Mouse (Mus musculus): ENCODE measurements around the gene Espl1.
A peak's percentile ranks its signal among the peaks of the same experiment; 100 is the strongest.
"Not testable (repeated sequence)": the region's sequence is repeated elsewhere in the genome, so short reads cannot be mapped to it uniquely, and the experiment has no call there.

Espl1 gene

DNA sequence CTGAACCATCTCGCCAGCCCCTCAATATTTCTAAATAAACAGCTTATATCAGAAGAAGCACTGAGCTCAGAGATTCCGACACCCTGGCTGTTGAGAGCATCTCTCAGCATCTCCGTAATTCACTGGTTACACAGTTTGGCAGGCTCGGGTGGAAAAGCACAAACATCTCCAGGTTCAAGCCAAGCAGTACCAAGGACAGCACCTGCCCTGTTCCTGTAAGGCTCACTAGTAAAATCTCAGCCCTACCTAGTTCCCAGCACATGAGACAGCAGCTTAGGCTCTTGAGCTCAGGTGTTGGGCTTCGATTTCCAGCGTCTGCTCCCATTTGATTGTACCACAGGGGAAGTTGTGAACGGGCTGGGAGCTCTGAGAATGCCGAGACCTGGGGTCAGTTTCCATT, 39.2 kb downstream of the Espl1 start:
- DNase-seq (ENCODE audit: low spot score): no peak

DNA sequence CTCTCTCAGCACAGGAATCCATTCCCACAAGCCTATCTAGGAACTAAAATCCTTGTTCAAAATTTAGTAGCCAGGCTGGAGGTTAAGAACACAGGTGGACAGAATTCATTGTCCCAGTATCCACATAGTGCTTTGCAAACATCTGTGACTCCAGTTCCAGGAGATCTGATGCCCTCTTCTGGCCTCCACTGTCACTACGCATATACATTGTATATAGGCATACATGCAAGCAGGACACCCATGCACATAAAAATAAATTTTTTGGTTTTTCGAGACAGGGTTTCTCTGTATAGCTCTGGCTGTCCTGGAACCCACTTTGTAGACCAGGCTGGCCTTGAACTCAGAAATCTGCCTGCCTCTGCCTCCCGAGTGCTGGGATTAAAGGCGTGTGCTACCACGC, 39.9 kb downstream of the Espl1 start:
- DNase-seq (ENCODE audit: low spot score): not testable (repeated sequence)

DNA sequence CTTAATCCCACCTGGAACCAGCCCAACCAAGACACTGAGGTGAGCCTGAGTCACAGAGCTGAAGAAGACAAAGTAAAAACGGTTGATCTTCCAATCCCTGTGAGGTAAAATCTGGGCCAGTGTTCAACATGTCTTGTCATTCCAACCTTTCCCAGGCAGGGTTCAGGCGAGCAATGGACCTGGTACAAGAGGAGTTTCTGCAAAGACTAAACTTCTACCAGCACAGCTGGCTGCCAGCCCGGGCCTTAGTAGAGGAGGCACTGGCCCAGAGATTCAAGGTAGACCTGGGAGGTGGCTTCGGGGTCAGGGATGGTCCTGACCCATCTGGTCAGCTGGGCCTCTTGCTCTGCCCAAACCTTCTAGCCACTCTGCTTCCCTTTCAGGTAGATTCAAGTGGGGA, 40.9 kb downstream of the Espl1 start:
- no peak for DNase-seq (ENCODE audit: low spot score)

DNA sequence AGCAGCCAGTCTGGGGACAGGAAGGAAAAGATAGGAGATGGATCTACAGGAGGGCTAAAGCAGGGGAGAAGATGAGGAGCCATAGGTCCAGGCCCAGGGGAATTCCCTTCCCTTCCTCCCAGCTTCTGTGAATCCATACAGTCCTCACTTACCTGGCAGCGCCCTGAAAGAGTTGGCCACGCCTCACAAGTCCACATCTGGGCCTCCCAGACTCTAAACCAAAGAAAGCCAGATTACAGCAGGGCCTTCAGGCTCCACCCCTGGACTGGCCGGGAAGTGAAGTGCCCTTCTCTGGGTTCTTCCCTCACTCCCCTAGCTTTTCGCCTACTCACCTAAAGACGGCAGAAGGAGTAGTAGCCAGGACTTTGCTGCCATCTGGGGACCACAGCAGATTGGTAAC, 43.5 kb downstream of the Espl1 start:
- no peak for DNase-seq (ENCODE audit: low spot score)

DNA sequence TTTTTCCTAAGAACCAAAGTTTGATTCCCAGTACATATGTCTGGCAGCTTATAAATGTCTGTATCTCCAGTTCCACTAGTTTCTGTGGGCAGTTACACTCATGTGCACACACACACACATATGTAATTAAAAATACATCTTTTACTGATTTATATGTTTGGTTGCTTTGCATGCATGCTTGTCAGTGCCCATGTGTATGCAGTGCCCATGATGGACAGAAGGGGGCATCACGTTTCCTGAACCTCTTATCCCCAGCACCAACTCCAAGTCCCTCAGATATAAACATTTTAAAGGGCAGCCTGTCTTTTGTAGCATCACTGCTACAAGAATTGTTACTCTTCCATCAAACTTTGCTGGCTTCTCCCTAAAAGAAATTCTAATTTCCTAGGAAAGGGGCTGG, 45.5 kb downstream of the Espl1 start:
- no peak for DNase-seq (ENCODE audit: low spot score)

DNA sequence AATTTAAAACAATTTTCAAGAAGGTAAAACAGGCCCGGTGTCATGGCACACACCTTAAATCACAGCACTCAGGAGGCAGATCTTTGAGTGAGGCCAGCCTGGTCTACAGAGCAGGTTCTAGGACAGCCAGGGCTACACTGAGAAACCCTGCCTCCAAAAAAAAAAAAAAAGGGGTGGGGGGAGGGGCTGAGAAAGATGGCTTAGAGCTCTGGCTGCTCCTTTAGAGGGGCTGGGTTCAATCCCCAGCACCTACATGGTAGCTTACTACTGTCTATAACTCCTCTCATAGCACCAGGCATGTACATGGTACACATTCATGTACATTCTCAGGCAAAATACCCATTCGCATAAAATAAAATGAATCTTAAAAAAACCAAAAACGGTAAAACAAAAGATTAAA, 48.4 kb downstream of the Espl1 start:
- DNase-seq (ENCODE audit: low spot score): no peak

DNA sequence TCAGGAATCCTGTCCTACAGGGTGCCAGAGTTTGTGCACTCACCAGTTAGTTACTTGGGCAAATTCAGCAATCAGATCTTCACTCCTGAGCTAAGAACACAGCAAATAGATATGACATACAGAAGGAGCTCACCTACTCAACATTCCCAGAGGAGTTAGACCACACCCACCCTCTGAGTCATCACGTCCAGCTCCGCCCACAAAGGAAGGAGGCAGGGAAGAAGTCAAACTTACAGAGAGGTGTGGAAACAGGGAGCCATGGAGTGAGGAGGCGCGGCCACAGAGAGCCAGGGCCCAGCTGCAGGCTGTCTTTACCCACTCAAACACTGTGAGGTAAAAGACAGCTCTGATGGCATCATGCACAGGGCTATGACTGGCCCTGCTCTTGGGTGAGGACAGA, 50.4 kb downstream of the Espl1 start:
- no peak for DNase-seq (ENCODE audit: low spot score)

DNA sequence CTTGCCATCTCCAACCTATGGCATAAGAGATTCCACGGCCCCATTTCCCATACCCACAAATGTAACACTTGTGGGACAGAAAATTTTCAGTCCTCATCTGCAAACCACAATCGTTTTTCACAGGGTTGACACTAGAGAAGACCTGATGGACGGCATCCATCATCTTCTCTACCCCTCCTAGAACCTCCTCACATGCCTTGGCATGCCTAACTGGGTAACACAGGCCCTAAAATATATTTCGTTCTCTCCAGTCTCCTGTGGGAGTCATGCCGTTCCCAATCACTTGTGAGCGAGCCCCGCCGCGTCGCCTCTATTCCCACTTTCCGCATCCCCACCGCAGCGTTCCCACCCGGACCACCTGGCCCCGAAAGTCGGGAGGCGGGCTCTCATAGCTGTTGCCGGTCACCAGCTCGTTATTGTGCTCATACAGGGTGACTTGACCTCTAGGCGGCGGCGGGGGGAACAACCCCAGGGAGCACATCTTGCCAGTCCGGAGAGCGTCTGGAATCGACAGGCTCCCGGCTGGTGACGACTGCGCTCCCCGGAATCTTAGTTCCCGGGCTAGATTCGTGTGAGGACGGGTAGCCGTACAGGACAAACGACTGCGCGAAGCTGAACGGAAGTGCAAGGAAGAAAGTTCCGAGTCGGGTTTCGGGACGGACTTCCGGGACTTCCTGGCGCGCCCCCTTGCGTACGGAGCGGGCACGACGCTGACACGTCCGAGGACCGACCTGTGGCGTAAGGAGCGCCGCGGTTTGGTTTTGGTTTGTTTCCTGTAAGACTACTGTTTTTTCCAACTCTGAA, 54.3 kb downstream of the Espl1 start, which contains the start of gene Aaas:
Aaas (minus strand) TSS at position 634 of the 804 bp plus-strand sequence.
- peak; percentile 93 for DNase-seq (ENCODE audit: low spot score)

DNA sequence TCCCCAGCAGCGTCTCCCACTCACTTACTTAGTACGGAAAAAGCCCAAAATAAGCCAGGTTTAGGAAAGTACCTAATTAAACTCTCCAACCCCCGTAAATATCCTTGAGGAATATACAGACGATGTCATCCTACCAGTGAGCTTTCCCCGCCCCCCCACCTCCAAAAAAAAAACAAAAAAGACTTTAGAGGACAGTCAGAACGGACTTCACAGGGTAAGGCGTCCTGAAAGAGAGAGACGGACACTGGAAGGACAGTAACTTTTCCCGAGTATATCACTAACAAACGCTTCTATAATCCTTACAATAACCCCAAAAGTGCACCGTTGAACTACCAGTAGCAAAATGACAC, 54.9 kb downstream of the Espl1 start:
- no peak for DNase-seq (ENCODE audit: low spot score)

DNA sequence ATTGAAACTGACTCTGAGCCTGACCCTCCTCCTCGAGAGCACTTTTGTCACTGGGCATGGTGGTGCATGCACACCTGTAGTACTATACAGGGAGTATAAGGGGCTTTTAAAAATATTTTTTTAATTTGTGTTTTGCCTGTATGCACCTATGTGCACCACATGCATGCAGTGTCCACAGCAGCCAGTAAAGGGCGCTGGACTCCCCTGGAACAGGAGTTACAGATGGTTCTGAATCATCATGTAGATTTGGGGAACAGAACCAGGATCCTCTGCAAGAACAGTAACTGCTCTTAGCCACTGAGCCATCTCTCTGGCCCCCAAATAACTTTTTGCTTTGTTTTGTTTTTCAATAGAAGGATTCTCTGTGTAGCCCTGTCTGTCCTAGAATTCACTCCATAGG, 56.1 kb downstream of the Espl1 start:
- no peak for DNase-seq (ENCODE audit: low spot score)

DNA sequence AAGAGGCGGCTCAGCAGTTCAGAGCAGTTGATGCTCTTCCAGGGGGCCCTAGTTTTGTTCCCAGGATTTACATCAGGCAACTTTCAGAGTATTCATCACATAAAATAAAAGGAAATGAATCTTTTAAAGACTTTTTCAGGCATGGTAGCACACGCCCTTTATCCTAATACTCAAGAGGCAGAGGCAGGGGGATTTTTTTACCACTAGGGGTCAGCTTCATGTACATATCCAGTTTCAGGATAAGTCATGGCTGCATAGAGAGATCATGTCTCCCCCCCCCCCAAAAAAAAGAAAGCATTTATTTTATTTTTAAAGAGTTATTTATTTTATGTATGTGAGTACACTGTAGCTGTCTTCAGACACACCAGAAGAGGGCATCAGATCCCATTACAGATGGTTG, 57.9 kb downstream of the Espl1 start:
- DNase-seq (ENCODE audit: low spot score): no peak

DNA sequence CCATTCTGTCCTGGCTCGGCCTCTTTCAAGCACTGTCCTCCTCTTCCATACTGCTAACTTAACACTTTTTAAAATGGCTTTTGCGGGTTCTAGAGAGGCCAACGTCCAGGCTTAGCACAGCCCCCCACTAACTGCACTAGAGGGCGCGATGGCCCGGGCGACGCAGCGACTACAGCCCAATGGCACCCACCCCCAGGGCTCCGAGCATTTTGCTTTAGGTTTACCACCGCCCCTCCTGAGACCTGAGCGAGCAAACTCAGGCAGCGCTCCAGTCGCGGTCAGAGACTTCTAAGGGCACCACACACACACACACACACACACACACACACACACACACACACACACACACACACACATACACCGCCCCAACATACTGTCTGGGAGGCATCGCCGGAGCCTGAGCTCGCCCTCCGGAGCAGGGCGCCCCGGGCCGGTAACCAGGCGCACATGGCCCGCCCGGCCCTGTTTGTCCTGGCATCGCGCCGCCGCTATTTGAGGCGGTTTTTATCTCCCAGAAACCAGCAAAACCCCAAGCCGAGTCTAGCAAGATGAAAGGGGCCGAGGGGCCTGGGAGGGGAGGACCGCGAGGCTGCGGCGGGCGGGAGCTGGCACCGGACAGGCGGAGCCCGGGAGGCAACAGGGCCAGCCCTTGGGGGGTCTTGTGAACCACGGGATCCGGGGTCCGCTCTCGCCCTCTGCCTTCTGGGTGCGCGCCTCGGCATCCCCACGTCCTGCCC, 59.2 kb downstream of the Espl1 start:
- peak; percentile 55 for DNase-seq (ENCODE audit: low spot score)

DNA sequence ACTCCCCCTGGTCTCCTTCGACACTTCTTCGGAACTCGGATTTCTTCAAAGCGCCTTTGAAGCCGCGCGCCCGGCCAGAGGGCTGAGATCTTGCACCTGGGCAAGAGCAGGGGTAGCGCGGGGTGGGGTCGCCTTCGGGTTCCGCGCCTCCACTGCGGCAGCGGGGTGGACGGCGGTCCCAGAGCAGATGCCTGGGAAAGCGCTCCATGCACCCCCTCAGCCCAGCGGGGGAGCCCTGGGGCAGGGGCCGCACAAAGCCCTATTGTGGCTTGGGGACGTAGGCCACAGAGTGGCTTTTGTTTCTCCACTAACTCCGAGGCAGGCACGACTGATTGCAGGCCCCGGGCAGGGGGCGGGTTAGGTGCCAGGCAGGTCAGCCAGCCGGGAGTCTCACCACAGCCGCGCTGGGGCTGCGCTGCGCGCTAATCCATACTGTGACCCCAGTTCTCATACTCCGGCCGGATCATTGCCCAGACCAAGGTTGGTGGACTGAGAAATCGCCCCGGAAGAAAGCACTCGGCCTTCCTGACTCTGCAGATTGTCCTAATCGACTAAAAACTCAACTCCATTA, 59.9 kb downstream of the Espl1 start:
- no peak for DNase-seq (ENCODE audit: low spot score)

DNA sequence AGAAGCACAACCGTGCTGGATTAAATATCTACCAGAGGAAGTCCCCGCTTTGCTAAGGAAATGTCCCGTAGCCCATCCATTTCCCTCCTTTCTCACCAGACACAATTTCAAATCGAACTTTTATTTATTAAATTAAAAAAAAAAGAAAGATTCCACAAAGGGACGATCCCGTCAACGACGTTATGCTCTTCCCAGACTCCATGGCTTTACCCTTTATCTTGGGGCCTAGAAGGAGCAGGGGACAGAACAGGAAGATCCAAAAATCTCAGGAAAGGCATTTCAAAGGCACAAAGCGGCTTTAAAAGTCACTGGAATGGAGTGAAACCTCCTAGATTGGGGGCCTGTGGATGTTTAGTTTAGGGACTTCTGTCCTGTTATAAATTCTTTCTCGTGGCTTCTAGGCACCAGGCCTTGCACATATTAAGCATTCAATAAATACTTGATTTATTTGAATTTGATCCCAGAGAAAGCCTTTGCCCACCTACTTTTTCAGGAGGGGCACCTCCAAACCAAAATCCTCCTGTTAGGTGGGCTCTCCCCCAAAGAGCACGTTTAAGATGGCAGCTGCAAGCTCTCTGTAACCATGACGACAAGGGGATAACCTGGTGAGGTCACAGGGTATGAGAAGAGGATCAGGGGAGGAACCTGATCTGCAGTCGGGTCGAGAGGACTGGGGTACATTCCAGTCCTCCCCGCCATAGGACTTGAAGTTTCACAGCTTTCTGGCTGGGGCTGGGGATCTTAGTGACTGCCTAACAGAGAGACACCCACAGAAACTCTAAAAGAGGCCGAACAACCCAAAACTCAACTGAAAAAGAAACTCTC, 60.6 kb downstream of the Espl1 start:
- no peak for DNase-seq (ENCODE audit: low spot score)

DNA sequence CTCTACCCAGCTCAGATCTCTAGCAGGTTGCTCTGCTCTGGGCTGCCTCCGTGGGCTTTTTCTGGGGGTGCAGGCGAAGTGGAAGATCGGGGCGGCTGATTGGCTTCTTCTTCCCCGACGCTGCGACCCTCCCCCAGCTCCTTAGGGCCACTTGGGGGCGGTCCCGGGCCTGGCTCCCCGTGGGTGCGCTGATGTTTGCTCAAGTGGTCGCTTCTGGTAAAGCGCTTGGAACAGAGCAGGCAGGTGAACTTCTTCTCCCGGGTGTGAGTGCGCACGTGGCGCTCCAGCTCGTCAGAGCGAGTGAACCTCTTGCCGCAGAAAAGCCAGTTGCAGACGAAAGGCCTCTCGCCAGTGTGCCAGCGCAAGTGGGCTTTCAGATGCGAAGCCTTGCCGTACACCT, 62.1 kb downstream of the Espl1 start:
- DNase-seq (ENCODE audit: low spot score): no peak

DNA sequence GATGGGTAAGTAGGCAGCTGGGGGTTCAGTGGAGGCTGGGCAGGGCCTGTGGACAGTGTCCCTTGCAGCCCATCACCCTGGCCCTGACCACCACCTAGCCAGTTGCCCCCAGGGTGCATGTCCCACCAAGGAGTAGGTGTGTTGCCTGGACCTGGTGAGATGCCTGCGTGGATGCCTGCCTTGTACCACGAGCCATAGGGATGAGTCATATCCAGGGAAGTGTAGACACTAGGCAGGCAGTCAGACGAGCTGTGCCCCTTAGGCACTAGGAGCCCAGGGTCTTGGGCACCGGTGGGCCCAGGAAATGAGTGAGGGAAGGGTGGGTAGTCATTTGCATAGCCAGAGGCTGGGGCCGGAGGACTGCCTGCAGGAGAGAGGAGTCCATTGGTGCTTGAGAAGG, 62.8 kb downstream of the Espl1 start:
- DNase-seq (ENCODE audit: low spot score): no peak

DNA sequence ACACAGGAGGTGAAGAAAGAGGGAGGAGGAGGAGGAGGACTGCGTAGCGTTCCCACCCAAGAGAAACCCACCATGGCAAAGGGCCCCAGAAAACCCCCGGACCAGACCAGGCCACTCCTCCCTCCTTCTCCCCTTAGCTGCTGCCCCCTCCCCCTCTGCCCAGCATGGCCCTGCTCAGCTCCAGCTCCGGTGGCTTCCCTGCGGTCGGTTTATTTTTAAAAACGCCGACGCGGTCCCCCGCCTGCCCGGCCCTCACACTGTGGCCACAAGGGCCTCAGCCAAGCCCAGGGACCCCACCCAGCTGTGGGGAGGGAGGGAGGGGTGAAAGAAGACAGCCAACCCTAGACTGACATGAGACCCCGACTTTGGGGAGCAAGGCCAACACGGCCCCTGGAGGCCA, 66.6 kb downstream of the Espl1 start:
- DNase-seq (ENCODE audit: low spot score): no peak

DNA sequence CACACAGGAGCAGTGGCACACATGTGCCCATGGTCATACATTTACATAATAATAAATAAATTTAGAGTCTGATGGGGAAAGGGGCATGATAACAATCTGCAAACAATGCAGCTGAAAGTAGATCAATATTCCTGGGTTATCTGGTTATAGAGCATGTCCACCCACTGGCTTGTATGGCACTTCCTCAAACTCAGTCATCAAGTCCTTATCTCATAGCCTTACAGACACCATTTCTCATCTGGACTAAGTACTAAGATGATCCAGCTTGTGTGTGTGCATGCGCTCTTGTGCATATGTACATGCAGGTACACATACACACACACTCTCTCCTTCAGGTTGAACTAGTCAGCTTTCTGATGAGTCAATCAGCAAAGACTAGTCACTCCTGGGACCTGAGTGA, 68.6 kb downstream of the Espl1 start:
- no peak for DNase-seq (ENCODE audit: low spot score)

DNA sequence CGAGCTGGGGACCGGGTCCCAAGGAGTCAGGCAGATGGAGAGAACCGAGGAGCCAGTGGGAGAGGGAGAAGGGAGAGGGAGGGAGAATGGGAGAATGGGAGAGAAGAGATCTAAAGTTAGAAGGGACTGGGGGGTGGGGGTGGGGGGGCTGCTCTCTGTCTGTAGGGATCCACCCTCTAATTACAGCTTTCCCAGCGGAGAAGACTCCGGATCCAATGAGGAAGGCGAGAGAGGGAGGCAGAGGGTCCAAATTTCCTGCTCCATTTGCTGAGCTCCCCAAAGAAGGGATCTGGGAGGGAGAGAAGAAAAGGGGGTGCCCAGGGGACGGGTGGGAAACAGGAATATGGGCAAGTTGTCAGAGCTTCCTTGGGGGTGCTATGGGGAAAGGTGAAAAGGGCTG, 70.2 kb downstream of the Espl1 start:
- no peak for DNase-seq (ENCODE audit: low spot score)

DNA sequence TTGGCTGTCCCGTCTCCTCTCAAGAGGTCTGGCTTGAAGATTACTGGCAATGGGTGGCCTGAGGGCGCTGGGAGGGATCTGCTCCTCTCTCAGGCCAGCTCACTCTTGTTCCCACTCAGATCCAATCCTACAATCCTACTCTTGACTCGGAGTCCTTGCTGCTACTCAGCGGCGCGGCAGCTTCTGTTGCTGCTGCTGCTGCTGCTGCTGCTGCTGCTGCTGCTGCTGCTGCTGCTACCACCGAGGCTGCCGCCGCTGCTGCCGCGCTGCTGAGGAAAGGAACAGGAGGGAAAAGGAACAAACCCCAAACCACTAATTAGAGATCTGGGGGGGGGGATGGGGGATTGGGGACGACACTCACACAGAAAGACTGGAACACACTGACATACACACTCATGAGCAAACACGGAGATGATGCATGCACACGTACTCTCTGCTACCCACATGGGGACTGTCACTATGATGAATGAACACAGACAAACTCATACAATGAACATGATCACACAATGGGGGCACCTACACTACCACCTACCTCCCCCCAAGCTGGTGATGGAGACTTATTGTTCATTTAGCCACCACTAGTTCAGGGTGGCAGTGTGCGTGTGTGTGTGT, 70.8 kb downstream of the Espl1 start, which contains the start of gene Sp7:
Sp7 (minus strand) TSS at position 450 of the 612 bp plus-strand sequence.
- DNase-seq (ENCODE audit: low spot score): no peak

DNA sequence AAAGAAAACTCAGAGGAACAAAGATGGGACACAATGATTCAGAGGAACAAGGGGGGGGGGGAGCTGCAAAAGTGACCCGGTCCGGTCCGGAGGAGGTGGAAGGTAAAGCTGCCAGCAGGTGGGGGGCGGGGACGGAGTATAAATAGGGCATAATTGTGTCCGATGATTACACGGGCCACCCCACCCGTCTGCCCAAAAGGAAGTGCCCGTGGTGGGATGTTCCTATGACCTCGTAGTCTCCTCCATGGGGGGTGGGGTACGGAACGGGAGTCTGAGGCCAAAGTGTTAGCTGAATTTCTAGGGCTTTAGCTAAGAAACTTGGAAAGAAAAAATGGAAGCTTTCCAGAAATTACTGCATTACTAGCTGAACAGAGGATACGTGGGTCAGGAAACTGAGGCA, 73.9 kb downstream of the Espl1 start:
- no peak for DNase-seq (ENCODE audit: low spot score)

DNA sequence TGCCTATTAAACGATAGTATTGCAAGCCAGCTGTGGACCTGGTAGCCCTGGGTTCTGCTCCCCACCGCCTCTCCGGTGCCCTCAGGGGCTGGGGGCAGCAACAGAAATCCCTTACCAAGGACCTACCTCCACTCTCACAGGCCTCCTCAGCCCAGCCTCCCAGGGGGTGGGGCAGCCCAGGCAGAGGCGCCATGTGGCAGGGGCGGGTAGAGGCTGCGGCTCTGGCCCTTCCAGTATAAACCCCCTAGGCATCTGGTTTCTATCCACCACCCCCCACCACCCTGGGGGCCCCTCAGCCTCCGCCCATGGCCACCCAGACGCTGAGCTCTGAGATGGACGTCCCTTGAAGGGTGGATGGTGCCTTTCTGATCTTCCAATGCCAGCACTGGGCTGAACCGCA, 74.7 kb downstream of the Espl1 start:
- no peak for DNase-seq (ENCODE audit: low spot score)

Measured in ovary, postnatal 14 days (tissue).